Mouse (Mus musculus): ENCODE measurements at regions not wholly inside any gene's neighbourhood (a gene's known extent, or its start where the extent isn't known, plus 50 kb on each side); places are given as distances from the start of the nearest gene placed in this dataset.

DNA sequence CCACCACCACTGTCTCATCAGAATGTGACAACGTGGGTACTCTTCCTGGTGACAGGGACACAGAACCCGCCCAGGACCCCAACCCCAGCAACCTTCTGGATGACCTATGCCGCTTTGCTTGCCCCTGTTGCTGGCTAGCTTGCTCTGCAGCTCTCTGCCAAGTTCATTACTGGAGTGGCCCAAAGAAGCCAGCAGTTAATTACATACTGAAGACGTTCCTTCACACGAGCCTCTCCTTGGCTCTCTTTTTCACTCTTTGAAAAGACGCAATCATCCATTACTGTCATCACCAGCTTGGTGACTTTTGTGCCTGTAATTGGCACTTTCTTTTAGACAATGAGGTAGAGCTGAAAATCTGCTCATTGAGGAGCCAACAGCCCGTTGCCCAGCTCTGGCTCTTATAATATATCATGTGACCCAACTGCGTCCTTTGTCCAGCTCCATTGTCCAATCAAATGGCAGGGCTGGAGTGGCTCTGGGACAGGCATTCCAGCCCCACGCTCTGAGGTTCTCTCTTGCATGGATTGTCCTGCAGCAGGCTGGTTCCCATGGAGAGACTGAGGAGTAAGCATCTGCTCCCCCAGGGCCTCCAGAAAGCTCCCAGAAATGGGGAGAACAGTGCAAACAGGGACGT, 274.4 kb upstream of the Gm10131 start:
- Histone ChIP-seq H3K27me3 (replicated peaks; ENCODE audit: control insufficient read depth, insufficient read depth, low read length) (no peaks in the 10 kb centered on the region), H3K36me3 (ENCODE audit: control insufficient read depth, insufficient read depth, low read length) (no peaks in the 10 kb centered on the region), H3K4me1 (ENCODE audit: control insufficient read depth, insufficient read depth, low read length) (no peaks in the 10 kb centered on the region), H3K4me3 (ENCODE audit: insufficient read depth, low read depth, low read length) (no peak overlapping the region), H3K27ac (ENCODE audit: insufficient read depth, low read depth, low read length) (no peak overlapping the region)
- 83% methylated on average over 10 of the region's 10 CpGs for WGBS
- TF ChIP-seq POLR2A (IDR thresholded peaks at IDR 0.05; ENCODE audit: low read depth, low read length): no peak
- no peak for DNase-seq

GRCm38 (mm10) chr8:34380615-34381014, 269.1 kb upstream of the Gm10131 start:
- TF ChIP-seq CTCF (conservative IDR thresholded peaks at IDR 0.05; ENCODE audit: insufficient read depth, insufficient read length, low read depth, low read length): no peak
- no peak for TF ChIP-seq POLR2A (IDR thresholded peaks at IDR 0.05; ENCODE audit: low read depth, low read length)
- 50% methylated on average over 19 of the region's 19 CpGs for whole genome bisulfite sequencing
- Histone ChIP-seq H3K36me3 (ENCODE audit: control insufficient read depth, insufficient read depth, low read length) (no peaks in the 10 kb centered on the region), H3K4me3 (ENCODE audit: insufficient read depth, low read depth, low read length) (no peak overlapping the region), H3K27ac (ENCODE audit: insufficient read depth, low read depth, low read length) (no peak overlapping the region), H3K4me1 (ENCODE audit: control insufficient read depth, insufficient read depth, low read length) (no peaks in the 10 kb centered on the region), H3K27me3 (replicated peaks; ENCODE audit: control insufficient read depth, insufficient read depth, low read length) (no peaks in the 10 kb centered on the region)
- no peak for DNase-seq

- 30% methylated on average over 3 of the region's 3 CpGs for WGBS
- H3K27me3 ChIP-seq (replicated peaks; ENCODE audit: control insufficient read depth, insufficient read depth, low read length): no peaks in the 10 kb centered on the region
- DNase-seq: no peak
Observed at GRCm38 (mm10) chr8:34377154-34377553, 265.6 kb upstream of the Gm10131 start.

DNA sequence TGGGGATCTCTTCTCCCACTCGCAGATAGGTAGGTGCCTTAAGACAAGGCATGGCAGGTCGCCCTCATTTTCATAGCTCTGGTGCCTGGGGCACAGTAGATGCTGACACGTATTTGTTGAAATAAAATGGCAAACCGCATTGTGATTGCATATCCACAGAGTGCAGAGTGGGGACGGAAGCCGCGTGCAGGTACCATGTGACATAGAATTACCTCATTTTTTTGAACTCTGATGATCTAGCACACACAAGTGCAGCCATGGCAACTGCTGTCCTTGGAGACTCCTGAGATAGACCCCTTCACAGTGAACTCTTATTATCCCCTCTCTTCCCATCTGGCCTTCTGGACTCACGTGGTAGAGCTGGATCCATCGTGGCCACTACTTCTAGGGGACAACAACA, 262.7 kb upstream of the Gm10131 start:
- 96% methylated on average over 9 of the region's 9 CpGs for WGBS
- Histone ChIP-seq H3K4me1 (ENCODE audit: control insufficient read depth, insufficient read depth, low read length) (no peaks in the 10 kb centered on the region), H3K27me3 (replicated peaks; ENCODE audit: control insufficient read depth, insufficient read depth, low read length) (no peaks in the 10 kb centered on the region), H3K4me3 (ENCODE audit: insufficient read depth, low read depth, low read length) (no peak overlapping the region), H3K27ac (ENCODE audit: insufficient read depth, low read depth, low read length) (no peak overlapping the region), H3K36me3 (ENCODE audit: control insufficient read depth, insufficient read depth, low read length) (no peaks in the 10 kb centered on the region)
- TF ChIP-seq CTCF (conservative IDR thresholded peaks at IDR 0.05; ENCODE audit: insufficient read depth, insufficient read length, low read depth, low read length) (no peak), POLR2A (IDR thresholded peaks at IDR 0.05; ENCODE audit: low read depth, low read length) (no peak)
- no peak for DNase-seq

More at GRCm38 (mm10) chr8:34377154-34377553, 265.6 kb upstream of the Gm10131 start:
- H3K4me1 ChIP-seq (ENCODE audit: control insufficient read depth, insufficient read depth, low read length): no peaks in the 10 kb centered on the region
- no peak for TF ChIP-seq POLR2A (IDR thresholded peaks at IDR 0.05; ENCODE audit: low read depth, low read length)
- no peak for TF ChIP-seq CTCF (conservative IDR thresholded peaks at IDR 0.05; ENCODE audit: insufficient read depth, insufficient read length, low read depth, low read length)
- no peak overlapping the region for H3K27ac ChIP-seq (ENCODE audit: insufficient read depth, low read depth, low read length)
- H3K4me3 ChIP-seq (ENCODE audit: insufficient read depth, low read depth, low read length): no peak overlapping the region
- H3K36me3 ChIP-seq (ENCODE audit: control insufficient read depth, insufficient read depth, low read length): no peaks in the 10 kb centered on the region

DNA sequence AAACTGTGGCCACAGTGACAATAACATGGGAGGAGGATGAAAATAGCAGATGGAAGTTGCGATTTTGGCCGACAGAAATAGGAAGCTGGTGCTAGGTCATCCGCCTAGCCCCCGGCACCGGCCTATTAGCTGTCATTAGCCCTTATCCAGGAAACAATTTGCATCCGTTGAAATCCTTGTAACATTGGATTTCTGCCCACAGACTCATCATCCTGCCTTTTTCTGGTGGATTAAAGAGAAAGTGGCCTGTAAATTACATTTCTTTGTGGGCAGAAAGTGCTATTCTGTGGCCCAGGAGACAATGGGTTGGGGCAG, 261.1 kb upstream of the Gm10131 start:
- H3K27ac ChIP-seq (ENCODE audit: insufficient read depth, low read depth, low read length): no peak overlapping the region
- no peaks in the 10 kb centered on the region for H3K27me3 ChIP-seq (replicated peaks; ENCODE audit: control insufficient read depth, insufficient read depth, low read length)
- no peaks in the 10 kb centered on the region for H3K36me3 ChIP-seq (ENCODE audit: control insufficient read depth, insufficient read depth, low read length)
- 43% methylated on average over 6 of the region's 6 CpGs for WGBS
- DNase-seq: no peak
- no peak for TF ChIP-seq CTCF (conservative IDR thresholded peaks at IDR 0.05; ENCODE audit: insufficient read depth, insufficient read length, low read depth, low read length)
- TF ChIP-seq POLR2A (IDR thresholded peaks at IDR 0.05; ENCODE audit: low read depth, low read length): no peak
- no peaks in the 10 kb centered on the region for H3K4me1 ChIP-seq (ENCODE audit: control insufficient read depth, insufficient read depth, low read length)
- no peak overlapping the region for H3K4me3 ChIP-seq (ENCODE audit: insufficient read depth, low read depth, low read length)

GRCm38 (mm10) chr8:34371973-34372665, 260.6 kb upstream of the Gm10131 start:
- no peaks in the 10 kb centered on the region for H3K27me3 ChIP-seq (replicated peaks; ENCODE audit: control insufficient read depth, insufficient read depth, low read length)
- no peak overlapping the region for H3K4me3 ChIP-seq (ENCODE audit: insufficient read depth, low read depth, low read length)
- no peak overlapping the region for H3K27ac ChIP-seq (ENCODE audit: insufficient read depth, low read depth, low read length)
- DNase-seq: no peak
- H3K4me1 ChIP-seq (ENCODE audit: control insufficient read depth, insufficient read depth, low read length): no peaks in the 10 kb centered on the region
- 62% methylated on average over 17 of the region's 17 CpGs for WGBS
- TF ChIP-seq CTCF (conservative IDR thresholded peaks at IDR 0.05; ENCODE audit: insufficient read depth, insufficient read length, low read depth, low read length) (no peak), POLR2A (IDR thresholded peaks at IDR 0.05; ENCODE audit: low read depth, low read length) (no peak)
- H3K36me3 ChIP-seq (ENCODE audit: control insufficient read depth, insufficient read depth, low read length): no peaks in the 10 kb centered on the region

GRCm38 (mm10) chr8:34371391-34371790, 259.9 kb upstream of the Gm10131 start:
- Histone ChIP-seq H3K4me1 (ENCODE audit: control insufficient read depth, insufficient read depth, low read length) (no peaks in the 10 kb centered on the region), H3K36me3 (ENCODE audit: control insufficient read depth, insufficient read depth, low read length) (no peaks in the 10 kb centered on the region), H3K4me3 (ENCODE audit: insufficient read depth, low read depth, low read length) (no peak overlapping the region), H3K27me3 (replicated peaks; ENCODE audit: control insufficient read depth, insufficient read depth, low read length) (no peaks in the 10 kb centered on the region), H3K27ac (ENCODE audit: insufficient read depth, low read depth, low read length) (no peak overlapping the region)
- WGBS: 86% methylated on average over 5 of the region's 5 CpGs
- no peak for DNase-seq
- TF ChIP-seq POLR2A (IDR thresholded peaks at IDR 0.05; ENCODE audit: low read depth, low read length): no peak
- no peak for TF ChIP-seq CTCF (conservative IDR thresholded peaks at IDR 0.05; ENCODE audit: insufficient read depth, insufficient read length, low read depth, low read length)
